Mouse (Mus musculus): Measurements from ENCODE around the gene Josd1. TPM values are rescaled to one million over a fixed set of nuclear protein-coding genes. Genes with fewer than 3 reads are reported as not detected.

Josd1 gene
- polyA plus RNA-seq, 2 experiments = 21.1 to 38.7 TPM

DNA sequence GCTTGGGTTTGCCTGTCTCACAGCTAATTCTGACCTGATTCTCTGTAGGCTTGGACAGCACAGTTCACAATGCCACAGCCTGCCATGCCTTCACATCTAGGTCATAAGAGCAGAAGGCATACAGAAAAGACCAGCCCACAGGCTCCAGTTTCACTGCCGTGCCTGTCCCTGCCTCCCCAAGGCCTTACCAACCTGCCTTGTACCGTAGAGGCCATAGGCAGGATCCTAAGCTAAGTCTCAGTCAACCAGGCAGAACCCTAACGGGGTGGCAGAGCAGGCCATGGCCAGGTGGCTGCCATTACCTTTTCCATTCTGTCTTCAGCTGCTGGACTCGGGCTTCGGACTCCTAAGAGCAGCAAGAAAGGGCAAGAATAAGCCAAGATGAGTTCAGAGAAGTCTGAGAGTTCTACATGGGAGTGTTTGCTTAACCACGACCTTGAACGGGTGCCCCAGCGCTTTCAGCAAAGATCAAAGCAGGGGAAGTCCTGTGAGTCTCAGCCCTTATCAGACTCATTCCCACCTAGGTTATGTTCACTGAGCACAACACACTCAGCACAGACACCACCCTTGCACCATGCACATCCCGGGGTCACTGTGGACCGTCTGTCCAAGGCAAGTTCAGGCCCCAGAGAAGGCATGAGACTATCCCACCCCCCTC lies 41.1 kb upstream of the Josd1 start:
- Histone ChIP-seq H3K27me3 (ENCODE audit: control insufficient read depth, insufficient read depth, low read length) (no peaks in the 10 kb centered on the region), H3K27ac (replicated peaks; ENCODE audit: low read depth, low read length) (no peak overlapping the region), H3K36me3 (ENCODE audit: control insufficient read depth, insufficient read depth, low read length) (peaks cover 92% of the 10 kb centered on the region), H3K4me3 (replicated peaks; ENCODE audit: low read length) (no peak overlapping the region), H3K4me2 (replicated peaks; ENCODE audit: low read depth, low read length, severe bottlenecking) (no peak overlapping the region), H3K4me1 (ENCODE audit: control insufficient read depth, insufficient read depth, low read length) (no peaks in the 10 kb centered on the region), H3K9ac (ENCODE audit: low read depth, low read length, severe bottlenecking) (no peak overlapping the region), H3K9me3 (ENCODE audit: control insufficient read depth, low read length) (no peaks in the 10 kb centered on the region)
- ATAC-seq (ENCODE audit: low FRiP score, low read depth) = no peak
- WGBS = 90% methylated on average over 10 of the region's 10 CpGs
- no peak for TF ChIP-seq POLR2A (IDR thresholded peaks at IDR 0.05; ENCODE audit: borderline replicate concordance, extremely low read depth, insufficient read depth, insufficient read length)
- DNase-seq (ENCODE audit: low spot score) = no peak

DNA sequence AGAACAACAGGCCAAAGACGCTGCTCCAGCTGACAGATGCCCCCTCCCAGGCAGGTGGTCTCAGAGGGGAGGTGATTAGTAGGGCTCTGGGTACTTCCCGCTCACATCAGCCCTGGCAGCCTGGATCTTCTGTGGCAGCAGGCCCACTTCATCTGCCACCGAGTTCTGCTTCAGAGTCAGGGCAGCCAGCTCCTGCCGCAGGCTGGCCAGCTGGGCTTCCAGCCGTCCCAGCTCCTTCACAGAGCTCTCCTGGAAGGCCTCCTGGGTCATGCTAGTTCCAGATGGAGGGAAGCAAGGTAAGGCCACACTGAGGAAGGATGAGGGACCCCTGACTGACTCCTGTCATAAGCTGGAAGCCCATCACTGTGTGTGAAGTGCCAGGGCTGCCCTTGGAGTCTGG lies 40.6 kb upstream of the Josd1 start:
- no peak overlapping the region for H3K4me2 ChIP-seq (replicated peaks; ENCODE audit: low read depth, low read length, severe bottlenecking)
- H3K9ac ChIP-seq (ENCODE audit: low read depth, low read length, severe bottlenecking) = no peak overlapping the region
- no peak overlapping the region for H3K4me3 ChIP-seq (replicated peaks; ENCODE audit: low read length)
- WGBS = 77% methylated on average over 5 of the region's 5 CpGs
- H3K27ac ChIP-seq (replicated peaks; ENCODE audit: low read depth, low read length) = no peak overlapping the region
- H3K4me1 ChIP-seq (ENCODE audit: control insufficient read depth, insufficient read depth, low read length) = no peaks in the 10 kb centered on the region
- no peaks in the 10 kb centered on the region for H3K9me3 ChIP-seq (ENCODE audit: control insufficient read depth, low read length)
- no peak for TF ChIP-seq POLR2A (IDR thresholded peaks at IDR 0.05; ENCODE audit: borderline replicate concordance, extremely low read depth, insufficient read depth, insufficient read length)
- ATAC-seq (ENCODE audit: low FRiP score, low read depth) = no peak
- no peaks in the 10 kb centered on the region for H3K27me3 ChIP-seq (ENCODE audit: control insufficient read depth, insufficient read depth, low read length)
- no peak for DNase-seq (ENCODE audit: low spot score)
- peaks cover 90% of the 10 kb centered on the region for H3K36me3 ChIP-seq (ENCODE audit: control insufficient read depth, insufficient read depth, low read length)

DNA sequence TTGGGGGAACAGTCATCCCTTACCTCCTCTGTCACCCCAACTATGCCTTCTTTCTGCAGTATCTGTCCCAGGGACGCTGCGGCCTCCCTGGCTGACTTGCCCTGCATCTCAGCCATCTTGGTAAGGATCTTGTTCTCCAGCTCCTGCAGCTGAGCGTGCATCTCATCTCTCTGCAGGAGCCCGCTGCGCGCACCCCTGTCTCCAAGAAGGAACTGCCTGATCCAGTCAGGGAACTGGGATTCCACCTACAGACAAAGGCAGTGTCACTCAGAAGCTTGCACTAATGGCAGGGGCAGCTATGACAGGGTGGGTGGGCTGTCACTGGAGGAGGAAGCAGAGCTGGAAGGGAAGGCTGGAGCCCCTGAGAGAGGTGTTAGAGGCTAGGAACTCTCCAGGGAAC lies 40.1 kb upstream of the Josd1 start:
- Histone ChIP-seq H3K27ac (replicated peaks; ENCODE audit: low read depth, low read length) (no peak overlapping the region), H3K4me2 (replicated peaks; ENCODE audit: low read depth, low read length, severe bottlenecking) (no peak overlapping the region), H3K9me3 (ENCODE audit: control insufficient read depth, low read length) (no peaks in the 10 kb centered on the region), H3K4me3 (replicated peaks; ENCODE audit: low read length) (no peak overlapping the region), H3K27me3 (ENCODE audit: control insufficient read depth, insufficient read depth, low read length) (no peaks in the 10 kb centered on the region), H3K4me1 (ENCODE audit: control insufficient read depth, insufficient read depth, low read length) (no peaks in the 10 kb centered on the region), H3K9ac (ENCODE audit: low read depth, low read length, severe bottlenecking) (no peak overlapping the region), H3K36me3 (ENCODE audit: control insufficient read depth, insufficient read depth, low read length) (peaks cover 86% of the 10 kb centered on the region)
- DNase-seq (ENCODE audit: low spot score) (no peak), ATAC-seq (ENCODE audit: low FRiP score, low read depth) (no peak)
- 98% methylated on average over 6 of the region's 6 CpGs for WGBS
- TF ChIP-seq POLR2A (IDR thresholded peaks at IDR 0.05; ENCODE audit: borderline replicate concordance, extremely low read depth, insufficient read depth, insufficient read length) = no peak

DNA sequence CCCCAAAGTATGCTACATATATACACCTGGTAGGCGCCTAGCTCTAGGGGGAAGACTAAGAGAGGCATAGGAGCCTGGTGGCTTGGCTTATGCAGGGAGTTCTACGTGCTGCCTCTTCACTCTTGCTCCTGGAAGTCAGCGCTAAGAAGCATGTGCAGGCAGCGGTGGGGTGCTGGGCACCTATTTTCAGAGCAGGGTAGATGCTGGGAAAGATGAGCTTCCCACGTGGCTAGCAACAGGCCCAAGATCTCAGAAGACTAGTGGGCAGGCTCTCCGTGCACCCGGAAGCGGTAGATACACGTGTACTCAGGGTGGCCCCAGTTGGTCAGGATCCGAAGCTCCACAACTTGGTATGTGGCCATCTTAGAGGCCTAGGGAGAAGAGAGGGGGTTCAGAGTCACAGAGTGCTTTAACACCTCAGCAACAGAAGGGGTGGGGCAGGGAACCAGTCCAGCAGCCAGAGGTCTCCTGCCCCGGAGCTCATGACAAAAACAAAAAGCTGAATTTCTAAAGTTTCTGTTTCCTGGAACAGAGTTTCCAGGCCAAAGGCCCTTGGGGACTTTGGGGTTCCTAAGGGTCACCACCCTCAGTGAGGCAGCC lies 37.6 kb upstream of the Josd1 start:
- Histone ChIP-seq H3K9ac (ENCODE audit: low read depth, low read length, severe bottlenecking) (no peak overlapping the region), H3K4me2 (replicated peaks; ENCODE audit: low read depth, low read length, severe bottlenecking) (no peak overlapping the region), H3K27ac (replicated peaks; ENCODE audit: low read depth, low read length) (no peak overlapping the region), H3K27me3 (ENCODE audit: control insufficient read depth, insufficient read depth, low read length) (no peaks in the 10 kb centered on the region), H3K36me3 (ENCODE audit: control insufficient read depth, insufficient read depth, low read length) (peaks cover 82% of the 10 kb centered on the region), H3K9me3 (ENCODE audit: control insufficient read depth, low read length) (no peaks in the 10 kb centered on the region), H3K4me1 (ENCODE audit: control insufficient read depth, insufficient read depth, low read length) (no peaks in the 10 kb centered on the region), H3K4me3 (replicated peaks; ENCODE audit: low read length) (no peak overlapping the region)
- TF ChIP-seq POLR2A (IDR thresholded peaks at IDR 0.05; ENCODE audit: borderline replicate concordance, extremely low read depth, insufficient read depth, insufficient read length) = no peak
- 92% methylated on average over 11 of the region's 11 CpGs for WGBS
- no peak for DNase-seq (ENCODE audit: low spot score)
- ATAC-seq (ENCODE audit: low FRiP score, low read depth) = no peak

DNA sequence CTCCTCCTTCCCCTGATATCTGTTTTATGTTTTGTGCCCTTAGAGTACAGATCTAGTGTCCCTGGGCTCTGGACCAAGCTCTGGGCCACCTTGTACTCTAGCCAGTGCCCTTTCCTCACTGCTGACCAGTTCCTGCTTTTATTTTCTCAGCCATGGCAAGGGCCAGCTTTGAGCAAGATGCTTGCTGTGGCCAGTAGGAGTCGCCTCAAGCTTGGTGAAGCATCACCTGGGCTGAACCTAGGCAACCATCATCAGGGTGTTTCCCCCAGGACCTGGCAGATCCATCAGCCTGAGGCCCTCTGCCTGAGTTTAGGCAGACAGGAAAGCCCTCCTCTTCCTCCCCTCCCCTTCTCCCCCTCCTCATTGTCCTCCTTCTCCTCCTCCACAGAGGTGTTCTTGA lies 35.7 kb upstream of the Josd1 start:
- 29% methylated on average over 1 of the region's 1 CpGs for WGBS
- no peaks in the 10 kb centered on the region for H3K9me3 ChIP-seq (ENCODE audit: control insufficient read depth, low read length)
- H3K4me1 ChIP-seq (ENCODE audit: control insufficient read depth, insufficient read depth, low read length) = no peaks in the 10 kb centered on the region
- H3K27ac ChIP-seq (replicated peaks; ENCODE audit: low read depth, low read length) = no peak overlapping the region
- no peak overlapping the region for H3K9ac ChIP-seq (ENCODE audit: low read depth, low read length, severe bottlenecking)
- DNase-seq (ENCODE audit: low spot score) (no peak), ATAC-seq (ENCODE audit: low FRiP score, low read depth) (no peak)
- peaks cover 83% of the 10 kb centered on the region for H3K36me3 ChIP-seq (ENCODE audit: control insufficient read depth, insufficient read depth, low read length)
- TF ChIP-seq POLR2A (IDR thresholded peaks at IDR 0.05; ENCODE audit: borderline replicate concordance, extremely low read depth, insufficient read depth, insufficient read length) = no peak
- H3K4me3 ChIP-seq (replicated peaks; ENCODE audit: low read length) = no peak overlapping the region
- no peaks in the 10 kb centered on the region for H3K27me3 ChIP-seq (ENCODE audit: control insufficient read depth, insufficient read depth, low read length)
- H3K4me2 ChIP-seq (replicated peaks; ENCODE audit: low read depth, low read length, severe bottlenecking) = no peak overlapping the region
